Mouse (Mus musculus) c-Kit-positive CD71-positive TER-119-negative erythroid progenitor cells, embryonic 14.5 days (primary cell): ENCODE data around the gene Gm10961.

ENCODE experiments used
- DNase-seq: peaks from one replicate; pipeline ENCODE4 v3.0.0-alpha.2; 2013; ENCODE audit warnings: low read depth

Gm10961 gene

GRCm38 (mm10) chr3:107664641-107665040 is 33.5 kb downstream of the Gm10961 start:
- no peak for DNase-seq

GRCm38 (mm10) chr3:107667426-107667825 is 36.3 kb downstream of the Gm10961 start:
- DNase-seq = no peak

GRCm38 (mm10) chr3:107668786-107669185 is 37.7 kb downstream of the Gm10961 start:
- DNase-seq = no peak

GRCm38 (mm10) chr3:107670500-107670899 is 39.4 kb downstream of the Gm10961 start:
- no peak for DNase-seq

GRCm38 (mm10) chr3:107671509-107671908 is 40.4 kb downstream of the Gm10961 start:
- no peak for DNase-seq

GRCm38 (mm10) chr3:107680790-107681576 is 49.9 kb downstream of the Gm10961 start:
- DNase-seq = no peak
